Mouse (Mus musculus) stomach, embryonic 15.5 days (tissue): ENCODE measurements at regions not wholly inside any gene's neighbourhood (a gene's known extent, or its start where the extent isn't known, plus 50 kb on each side); places are given as distances from the start of the nearest gene placed in this dataset.

Source experiments
- ATAC-seq: fragments of 200-750 bp; cut with Nextera tagmentation; 2 replicates; pipeline ENCODE4 v1.8.0; 2017; ENCODE audit warnings: low read depth, moderate number of reproducible peaks, moderate TSS enrichment; ENCODE audit not compliant: insufficient read depth, low FRiP score
- H3K27ac ChIP-seq: fragments of 300-500 bp; sonication (generic); 2 replicates; pipeline ENCODE4 v1.5.1; 2015; ENCODE audit warnings: mild to moderate bottlenecking, inconsistent platforms
- H3K27me3 ChIP-seq: fragments of 300-500 bp; sonication (generic); replicated peaks from 2 replicates; pipeline ENCODE4 v1.6.1; 2015; ENCODE audit warnings: inconsistent platforms
- H3K36me3 ChIP-seq: fragments of 300-500 bp; sonication (generic); 2 replicates; pipeline ENCODE4 v1.6.1; 2015; ENCODE audit warnings: inconsistent platforms
- H3K4me1 ChIP-seq: fragments of 300-500 bp; sonication (generic); 2 replicates; pipeline ENCODE4 v1.6.1; 2015; ENCODE audit warnings: inconsistent platforms
- H3K4me2 ChIP-seq: fragments of 300-500 bp; sonication (generic); 2 replicates; pipeline ENCODE4 v1.6.1; 2015; ENCODE audit warnings: mild to moderate bottlenecking, inconsistent platforms
- H3K4me3 ChIP-seq: fragments of 300-500 bp; sonication (generic); replicated peaks from 2 replicates; pipeline ENCODE4 v1.5.1; 2015; ENCODE audit warnings: inconsistent platforms
- H3K9ac ChIP-seq: fragments of 300-500 bp; sonication (generic); 2 replicates; pipeline ENCODE4 v1.6.1; 2015; ENCODE audit warnings: inconsistent platforms
- H3K9me3 ChIP-seq: fragments of 300-500 bp; sonication (generic); 2 replicates; pipeline ENCODE4 v1.6.1; 2016; ENCODE audit warnings: inconsistent platforms
- WGBS: fragments of 180-500 bp; shearing (Covaris S2); methylation state at CpG from one replicate; pipeline ENCODE4 v1.1.7; 2015; 5-methylcytosine and 5-hydroxymethylcytosine counted together

GRCm38 (mm10) chr10:99555658-99556352, 203.7 kb downstream of the Csl start:
- WGBS, result 52% methylated on average over 12 of the region's 12 CpGs
- Histone ChIP-seq H3K4me1 (no peaks in the 10 kb centered on the region), H3K4me3 (no peak overlapping the region), H3K4me2 (no peak overlapping the region), H3K27me3 (no peaks in the 10 kb centered on the region), H3K27ac (no peak overlapping the region), H3K36me3 (no peaks in the 10 kb centered on the region), H3K9me3 (no peaks in the 10 kb centered on the region), H3K9ac (no peak overlapping the region)
- ATAC-seq, result peak; percentile 70; the same call in 1 of the 2 replicates

DNA sequence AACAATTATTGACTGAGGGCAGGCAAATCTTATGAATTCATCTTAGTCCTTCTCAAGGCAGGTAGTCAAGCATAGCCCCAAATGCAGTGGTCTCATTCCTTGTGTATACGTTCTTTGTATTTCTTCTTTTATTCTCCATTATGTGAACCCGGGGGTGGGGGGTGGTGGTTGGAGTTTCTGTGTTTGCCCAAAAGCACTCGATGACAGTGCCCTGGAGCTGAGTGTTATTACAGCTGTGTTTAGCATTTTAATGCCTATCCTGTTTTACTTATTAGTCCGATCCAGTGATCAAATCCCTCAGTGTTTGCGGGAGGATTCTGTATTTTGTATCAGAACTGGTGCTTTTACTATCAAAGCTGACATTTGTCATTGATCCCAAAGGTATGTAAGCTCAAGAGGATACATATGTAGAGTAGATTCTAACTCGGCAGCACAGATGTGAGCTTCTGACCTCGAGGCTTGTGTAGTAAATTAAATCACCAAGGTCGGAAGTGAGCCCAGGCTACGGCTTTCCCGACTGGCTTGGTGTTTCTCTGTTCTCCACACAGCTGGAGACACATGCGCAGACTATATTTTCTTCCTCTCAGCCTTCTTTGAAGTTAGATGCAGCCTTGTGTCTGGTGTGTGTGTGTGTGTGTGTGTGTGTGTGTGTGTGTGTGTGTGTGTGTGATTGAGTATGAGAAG, 203.0 kb downstream of the Csl start:
- Histone ChIP-seq H3K4me2 (no peak overlapping the region), H3K36me3 (no peaks in the 10 kb centered on the region), H3K9me3 (no peaks in the 10 kb centered on the region), H3K9ac (no peak overlapping the region), H3K4me3 (no peak overlapping the region), H3K27ac (no peak overlapping the region), H3K4me1 (no peaks in the 10 kb centered on the region), H3K27me3 (no peaks in the 10 kb centered on the region)
- 36% methylated on average over 11 of the region's 11 CpGs for WGBS
- ATAC-seq, result peak; percentile 35; the same call in 1 of the 2 replicates

- no peak for ATAC-seq
- H3K4me2 ChIP-seq, result no peak overlapping the region
- H3K36me3 ChIP-seq, result no peaks in the 10 kb centered on the region
- no peak overlapping the region for H3K27ac ChIP-seq
- H3K27me3 ChIP-seq, result no peaks in the 10 kb centered on the region
- H3K4me1 ChIP-seq, result no peaks in the 10 kb centered on the region
- WGBS, result 84% methylated on average over 5 of the region's 5 CpGs
- no peaks in the 10 kb centered on the region for H3K9me3 ChIP-seq
- no peak overlapping the region for H3K9ac ChIP-seq
- H3K4me3 ChIP-seq, result no peak overlapping the region
These were observed 200.8 kb downstream of the Csl start for GRCm38 (mm10) chr10:99558656-99559055.

DNA sequence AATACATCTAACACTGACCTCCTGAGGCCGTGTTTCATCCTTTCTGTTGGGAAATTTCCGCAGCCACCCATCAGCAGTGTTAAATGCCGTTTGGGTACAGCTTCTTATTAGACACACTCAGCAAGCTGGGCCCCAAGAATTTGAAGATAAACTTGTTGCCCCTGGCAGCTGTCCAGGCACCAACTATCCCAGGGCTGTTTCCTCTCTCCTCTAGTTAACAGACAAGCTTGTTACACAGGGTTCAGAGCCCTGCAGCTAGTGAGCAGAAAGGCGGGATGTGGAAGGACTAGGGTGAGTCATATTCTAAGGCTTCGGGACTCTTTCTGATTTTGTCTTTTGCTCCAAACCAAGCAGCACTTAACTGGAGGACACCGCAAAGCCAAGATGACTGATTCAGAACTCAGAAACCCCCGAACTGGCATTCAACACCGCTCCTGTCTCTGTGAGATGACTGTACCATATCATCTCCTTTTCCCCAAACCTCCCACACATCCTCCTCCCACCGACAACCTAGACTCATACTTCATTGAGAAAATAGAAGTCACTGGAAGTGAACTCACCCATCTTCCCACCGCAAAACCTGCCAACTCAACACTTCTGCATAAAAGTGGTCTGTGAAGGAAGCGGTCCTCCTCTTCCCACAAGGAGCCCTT, 198.2 kb downstream of the Csl start:
- no peak overlapping the region for H3K27ac ChIP-seq
- no peaks in the 10 kb centered on the region for H3K4me1 ChIP-seq
- no peak for ATAC-seq
- no peak overlapping the region for H3K4me2 ChIP-seq
- H3K36me3 ChIP-seq, result no peaks in the 10 kb centered on the region
- H3K9ac ChIP-seq, result no peak overlapping the region
- H3K4me3 ChIP-seq, result no peak overlapping the region
- no peaks in the 10 kb centered on the region for H3K9me3 ChIP-seq
- 78% methylated on average over 11 of the region's 11 CpGs for WGBS
- H3K27me3 ChIP-seq, result no peaks in the 10 kb centered on the region

DNA sequence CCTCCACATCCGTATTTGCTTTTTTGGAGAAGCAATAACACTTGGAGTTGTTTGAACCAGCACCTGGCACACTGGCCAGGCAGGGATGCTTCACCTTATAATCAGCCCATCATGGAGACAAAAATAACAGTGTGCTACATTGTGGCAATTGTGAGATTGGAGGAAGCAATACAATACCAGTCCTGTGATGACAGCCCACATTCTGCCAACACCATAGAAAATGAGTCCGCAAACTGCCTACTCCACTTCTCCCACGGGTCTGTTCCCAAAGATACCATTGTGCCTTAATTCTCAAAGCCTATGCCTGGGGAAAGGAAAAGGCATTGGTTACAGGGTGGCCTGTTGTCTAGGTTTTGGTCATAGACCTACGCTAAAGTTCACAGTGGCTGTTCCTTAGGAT, 194.9 kb downstream of the Csl start:
- Histone ChIP-seq H3K27me3 (no peaks in the 10 kb centered on the region), H3K4me1 (no peaks in the 10 kb centered on the region), H3K4me3 (no peak overlapping the region), H3K9ac (no peak overlapping the region), H3K4me2 (no peak overlapping the region), H3K36me3 (no peaks in the 10 kb centered on the region), H3K27ac (no peak overlapping the region), H3K9me3 (no peaks in the 10 kb centered on the region)
- no peak for ATAC-seq
- WGBS, result 85% methylated on average over 4 of the region's 4 CpGs

DNA sequence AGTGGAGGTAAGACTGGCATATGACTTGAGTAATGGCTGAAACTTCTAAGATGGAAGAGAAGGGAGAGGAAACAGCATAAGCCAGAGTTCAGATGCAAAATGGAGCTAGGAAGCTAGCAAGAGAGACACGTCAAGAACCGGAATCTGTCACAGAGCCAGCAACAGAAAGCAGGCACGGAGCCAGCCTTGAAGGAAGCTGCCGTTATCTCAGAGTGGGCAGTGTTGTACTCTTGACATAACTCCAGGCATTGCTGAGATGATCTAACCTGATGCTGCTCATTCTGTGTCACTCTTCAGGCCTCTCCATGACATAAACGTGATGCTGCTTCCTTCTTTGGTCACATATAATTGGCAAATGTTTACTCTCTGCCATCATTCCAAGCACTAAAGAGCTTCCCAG, 191.0 kb downstream of the Csl start:
- Histone ChIP-seq H3K4me1 (no peaks in the 10 kb centered on the region), H3K27ac (no peak overlapping the region), H3K9me3 (no peaks in the 10 kb centered on the region), H3K36me3 (no peaks in the 10 kb centered on the region), H3K27me3 (no peaks in the 10 kb centered on the region), H3K4me3 (no peak overlapping the region), H3K9ac (no peak overlapping the region), H3K4me2 (no peak overlapping the region)
- no peak for ATAC-seq
- WGBS, result 65% methylated on average over 5 of the region's 5 CpGs

DNA sequence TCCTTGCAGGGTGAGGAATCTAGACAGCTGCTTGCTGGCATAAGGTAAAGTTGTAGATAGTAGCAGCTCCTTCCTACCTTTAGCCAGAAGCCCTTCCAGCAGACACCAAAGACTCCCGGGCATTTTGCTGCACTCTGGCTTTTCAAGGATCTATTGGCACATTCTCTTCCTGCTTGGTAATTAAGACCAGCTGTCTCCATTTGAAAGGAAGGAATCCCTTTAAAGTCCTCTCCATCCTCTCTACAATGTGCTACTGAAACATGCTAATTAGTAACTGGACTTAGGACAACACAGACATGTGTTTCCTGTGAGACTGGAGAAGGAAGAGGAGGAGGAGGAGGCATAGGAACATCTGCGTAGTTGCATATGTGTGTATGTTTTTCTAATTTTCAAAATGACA, 189.3 kb downstream of the Csl start:
- no peak overlapping the region for H3K9ac ChIP-seq
- ATAC-seq, result no peak
- no peak overlapping the region for H3K27ac ChIP-seq
- no peaks in the 10 kb centered on the region for H3K4me1 ChIP-seq
- H3K4me2 ChIP-seq, result no peak overlapping the region
- H3K4me3 ChIP-seq, result no peak overlapping the region
- no peaks in the 10 kb centered on the region for H3K9me3 ChIP-seq
- H3K36me3 ChIP-seq, result no peaks in the 10 kb centered on the region
- no peaks in the 10 kb centered on the region for H3K27me3 ChIP-seq
- 37% methylated on average over 2 of the region's 2 CpGs for WGBS

GRCm38 (mm10) chr10:99573997-99574396, 185.5 kb downstream of the Csl start:
- Histone ChIP-seq H3K9ac (no peak overlapping the region), H3K4me3 (no peak overlapping the region), H3K4me2 (no peak overlapping the region), H3K4me1 (no peaks in the 10 kb centered on the region), H3K27ac (no peak overlapping the region), H3K27me3 (no peaks in the 10 kb centered on the region), H3K9me3 (no peaks in the 10 kb centered on the region), H3K36me3 (no peaks in the 10 kb centered on the region)
- ATAC-seq, result no peak
- WGBS, result 69% methylated on average over 14 of the region's 14 CpGs

GRCm38 (mm10) chr10:99575294-99575693, 184.2 kb downstream of the Csl start:
- H3K4me1 ChIP-seq, result no peaks in the 10 kb centered on the region
- no peaks in the 10 kb centered on the region for H3K36me3 ChIP-seq
- H3K9ac ChIP-seq, result no peak overlapping the region
- no peaks in the 10 kb centered on the region for H3K27me3 ChIP-seq
- H3K9me3 ChIP-seq, result no peaks in the 10 kb centered on the region
- H3K27ac ChIP-seq, result no peak overlapping the region
- H3K4me3 ChIP-seq, result no peak overlapping the region
- no peak overlapping the region for H3K4me2 ChIP-seq
- 75% methylated on average over 7 of the region's 7 CpGs for WGBS
- no peak for ATAC-seq

DNA sequence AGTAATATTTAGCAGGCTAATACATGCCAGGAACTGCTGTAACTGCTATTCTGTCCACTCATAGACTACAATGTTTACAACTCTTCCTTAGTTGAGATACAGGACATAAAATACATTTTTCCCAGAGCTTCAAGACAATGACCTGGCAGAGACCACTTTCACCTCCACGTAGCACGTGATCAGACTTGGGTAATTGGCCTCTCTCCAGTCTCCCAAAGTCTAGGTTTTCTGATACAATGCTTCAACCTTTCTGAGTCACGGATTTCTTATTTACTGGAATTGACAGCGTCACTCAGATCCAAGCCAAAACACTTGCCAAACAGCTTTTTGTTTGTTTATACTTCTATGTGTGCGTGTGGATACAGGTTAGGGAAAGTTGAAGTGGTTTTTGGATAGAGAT, 183.2 kb downstream of the Csl start:
- 66% methylated on average over 5 of the region's 5 CpGs for WGBS
- H3K36me3 ChIP-seq, result no peaks in the 10 kb centered on the region
- H3K9ac ChIP-seq, result no peak overlapping the region
- no peak overlapping the region for H3K4me2 ChIP-seq
- no peak overlapping the region for H3K4me3 ChIP-seq
- H3K27me3 ChIP-seq, result no peaks in the 10 kb centered on the region
- no peak overlapping the region for H3K27ac ChIP-seq
- H3K4me1 ChIP-seq, result no peaks in the 10 kb centered on the region
- ATAC-seq, result no peak
- H3K9me3 ChIP-seq, result no peaks in the 10 kb centered on the region

GRCm38 (mm10) chr10:99577041-99577681, 182.3 kb downstream of the Csl start:
- Histone ChIP-seq H3K36me3 (no peaks in the 10 kb centered on the region), H3K4me2 (no peak overlapping the region), H3K4me3 (no peak overlapping the region), H3K27ac (no peak overlapping the region), H3K4me1 (no peaks in the 10 kb centered on the region), H3K9me3 (no peaks in the 10 kb centered on the region), H3K27me3 (no peaks in the 10 kb centered on the region), H3K9ac (no peak overlapping the region)
- WGBS, result 24% methylated on average over 12 of the region's 12 CpGs
- no peak for ATAC-seq

GRCm38 (mm10) chr10:99578366-99578765, 181.1 kb downstream of the Csl start:
- Histone ChIP-seq H3K4me1 (no peaks in the 10 kb centered on the region), H3K27me3 (no peaks in the 10 kb centered on the region), H3K4me3 (no peak overlapping the region), H3K9me3 (no peaks in the 10 kb centered on the region), H3K9ac (no peak overlapping the region), H3K27ac (no peak overlapping the region), H3K36me3 (no peaks in the 10 kb centered on the region), H3K4me2 (no peak overlapping the region)
- 41% methylated on average over 4 of the region's 4 CpGs for WGBS
- ATAC-seq, result no peak
